Mouse (Mus musculus): ENCODE results near the gene Prex1. TPM values are rescaled to one million over a fixed set of nuclear protein-coding genes. Genes with fewer than 3 reads are reported as not detected.
"Not testable (repeated sequence)": the region's sequence is repeated elsewhere in the genome, so short reads cannot be mapped to it uniquely, and the experiment has no call there.

The Prex1 gene
- polyA plus RNA-seq, 1 experiment from 2014 or later = 22.0 TPM

- no peak overlapping the region for H3K4me3 ChIP-seq (ENCODE audit: low read depth, low read length)
- H3K9ac ChIP-seq (ENCODE audit: low read depth, low read length) = no peak overlapping the region
- H3K4me2 ChIP-seq (ENCODE audit: low read length) = no peak overlapping the region
- H3K27ac ChIP-seq (ENCODE audit: low read length) = peak overlapping the region; percentile 77
- H3K36me3 ChIP-seq (ENCODE audit: control insufficient read depth, insufficient read depth, low read length) = no peaks in the 10 kb centered on the region
- no peak for ATAC-seq
- peaks cover 24% of the 10 kb centered on the region for H3K4me1 ChIP-seq (ENCODE audit: control insufficient read depth, insufficient read depth, low read length)
- no peaks in the 10 kb centered on the region for H3K9me3 ChIP-seq (replicated peaks; ENCODE audit: control insufficient read depth, low read length, poor library complexity, severe bottlenecking)
- WGBS = 95% methylated on average over 5 of the region's 5 CpGs
- no peaks in the 10 kb centered on the region for H3K27me3 ChIP-seq (ENCODE audit: control insufficient read depth, insufficient read depth, low read depth, low read length)
These were observed 192.2 kb downstream of the Prex1 start for GRCm38 (mm10) chr2:166521461-166521860.

GRCm38 (mm10) chr2:166520536-166520935 is 193.1 kb downstream of the Prex1 start:
- H3K4me2 ChIP-seq (ENCODE audit: low read length) = no peak overlapping the region
- H3K4me3 ChIP-seq (ENCODE audit: low read depth, low read length) = no peak overlapping the region
- H3K36me3 ChIP-seq (ENCODE audit: control insufficient read depth, insufficient read depth, low read length) = no peaks in the 10 kb centered on the region
- no peaks in the 10 kb centered on the region for H3K27me3 ChIP-seq (ENCODE audit: control insufficient read depth, insufficient read depth, low read depth, low read length)
- no peak for ATAC-seq
- peaks cover 24% of the 10 kb centered on the region for H3K4me1 ChIP-seq (ENCODE audit: control insufficient read depth, insufficient read depth, low read length)
- H3K27ac ChIP-seq (ENCODE audit: low read length) = no peak overlapping the region
- 94% methylated on average over 12 of the region's 12 CpGs for WGBS
- no peak overlapping the region for H3K9ac ChIP-seq (ENCODE audit: low read depth, low read length)
- no peaks in the 10 kb centered on the region for H3K9me3 ChIP-seq (replicated peaks; ENCODE audit: control insufficient read depth, low read length, poor library complexity, severe bottlenecking)

GRCm38 (mm10) chr2:166517392-166518174 is 196.0 kb downstream of the Prex1 start:
- not testable (repeated sequence) for H3K27ac ChIP-seq (ENCODE audit: low read length)

GRCm38 (mm10) chr2:166516818-166517353 is 196.7 kb downstream of the Prex1 start:
- WGBS = 21% methylated on average over 6 of the region's 6 CpGs
- peak overlapping the region; percentile 11; the same call in 1 of the 2 replicates for H3K9ac ChIP-seq (ENCODE audit: low read depth, low read length)
- H3K4me2 ChIP-seq (ENCODE audit: low read length) = no peak overlapping the region
- H3K9me3 ChIP-seq (replicated peaks; ENCODE audit: control insufficient read depth, low read length, poor library complexity, severe bottlenecking) = no peaks in the 10 kb centered on the region
- no peak for ATAC-seq
- no peaks in the 10 kb centered on the region for H3K36me3 ChIP-seq (ENCODE audit: control insufficient read depth, insufficient read depth, low read length)
- H3K27ac ChIP-seq (ENCODE audit: low read length) = no peak overlapping the region
- peaks cover 13% of the 10 kb centered on the region for H3K4me1 ChIP-seq (ENCODE audit: control insufficient read depth, insufficient read depth, low read length)
- H3K27me3 ChIP-seq (ENCODE audit: control insufficient read depth, insufficient read depth, low read depth, low read length) = no peaks in the 10 kb centered on the region
- no peak overlapping the region for H3K4me3 ChIP-seq (ENCODE audit: low read depth, low read length)

More at GRCm38 (mm10) chr2:166517392-166518174, 196.0 kb downstream of the Prex1 start:
- Histone ChIP-seq H3K4me2 (ENCODE audit: low read length) (peak overlapping the region; percentile 5; the same call in 1 of the 2 replicates), H3K9ac (ENCODE audit: low read depth, low read length) (peak overlapping the region; percentile 11; the same call in 1 of the 2 replicates), H3K4me1 (ENCODE audit: control insufficient read depth, insufficient read depth, low read length) (peaks cover 18% of the 10 kb centered on the region)
- ATAC-seq = peak; percentile 31
- not testable (repeated sequence) for H3K4me3 ChIP-seq (ENCODE audit: low read depth, low read length); H3K27me3 ChIP-seq (ENCODE audit: control insufficient read depth, insufficient read depth, low read depth, low read length); H3K9me3 ChIP-seq (replicated peaks; ENCODE audit: control insufficient read depth, low read length, poor library complexity, severe bottlenecking); H3K36me3 ChIP-seq (ENCODE audit: control insufficient read depth, insufficient read depth, low read length)
- 4% methylated on average over 13 of the region's 17 CpGs for WGBS

Other genes starting within 250 kb of the Prex1 start
- gene Trp53rkb, start 78.7 kb upstream of the Prex1 start, polyA plus RNA-seq (2015; fragmentation: Nextera tagmentation; extraction: Ambion mirVana) = 8.8 and 9.0 TPM in 2 replicates
- gene Arfgef2, start 91.8 kb upstream of the Prex1 start, polyA plus RNA-seq (2015; fragmentation: Nextera tagmentation; extraction: Ambion mirVana) = 5.7 and 5.8 TPM in 2 replicates
- gene Cse1l, start 192.2 kb upstream of the Prex1 start, polyA plus RNA-seq (2015; fragmentation: Nextera tagmentation; extraction: Ambion mirVana) = 100 and 102 TPM in 2 replicates

Data from midbrain, embryonic 16.5 days (tissue).